Mouse (Mus musculus): ENCODE measurements around the gene Gm8765. TPM values are rescaled to one million over a fixed set of nuclear protein-coding genes. Genes with fewer than 3 reads are reported as not detected.
"Not testable (repeated sequence)": the region's sequence is repeated elsewhere in the genome, so short reads cannot be mapped to it uniquely, and the experiment has no call there.

Gm8765 gene
- total RNA-seq (2021) = not detected in 2 replicates
- long read RNA-seq = 0 reads

GRCm38 (mm10) chr13:50698012-50698411, at the start of gene Gm8765:
Gene Gm8765 (plus strand): TSS chr13:50698312.
- DNase-seq = not testable (repeated sequence)

- not testable (repeated sequence) for DNase-seq
These were observed 49.3 kb upstream of the Gm8765 start for GRCm38 (mm10) chr13:50648771-50649170.

GRCm38 (mm10) chr13:50750282-50750681, 52.2 kb downstream of the Gm8765 start:
- not testable (repeated sequence) for DNase-seq

GRCm38 (mm10) chr13:50751732-50752131, 53.6 kb downstream of the Gm8765 start:
- no peak for DNase-seq

- DNase-seq = not testable (repeated sequence)
These were observed 54.8 kb downstream of the Gm8765 start for GRCm38 (mm10) chr13:50752961-50753360.

Small RNA genes lying within 50 kb of the gene (microRNA-seq; reads per million reads assigned to microRNA genes)
- gene Gm23952 = 0 reads per million in 2 experiments

Other genes starting within 250 kb of the Gm8765 start
- not detected in 2 replicates for gene Nutm2, start 231.0 kb upstream of the Gm8765 start, total RNA-seq (2021)
- not detected in 2 replicates for gene Gm904, start 55.1 kb upstream of the Gm8765 start, total RNA-seq (2021)

Data from adrenal gland, postnatal 25 days (tissue).